Mouse (Mus musculus): Measurements from ENCODE around the gene Etv5. TPM values are rescaled to one million over a fixed set of nuclear protein-coding genes. Genes with fewer than 3 reads are reported as not detected.

Etv5 gene
- total and polyA plus RNA-seq, 2 experiments from 2014 or later, result 17.9 to 38.2 TPM

DNA sequence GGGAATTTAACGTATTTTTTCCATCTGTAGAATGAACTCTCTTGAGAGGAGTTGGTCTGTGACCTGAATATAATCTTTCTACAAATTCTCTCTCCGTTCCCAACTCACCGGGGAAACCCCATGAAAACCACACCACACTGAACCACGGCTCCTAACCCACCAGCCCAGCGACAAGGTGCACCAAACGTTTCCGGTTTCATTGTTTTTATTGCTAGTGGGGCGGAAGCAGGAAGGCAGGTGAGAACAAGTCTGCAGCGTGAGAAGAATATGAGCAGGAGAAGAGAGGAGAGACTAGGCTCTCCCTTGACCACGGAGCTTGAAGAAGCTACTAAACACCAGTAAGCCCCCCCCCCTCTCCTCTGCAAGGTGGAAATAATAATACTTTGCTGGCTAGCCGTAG, 26.9 kb upstream of the Etv5 start:
- Histone ChIP-seq H3K4me3 (ENCODE audit: low read depth, low read length) (no peak overlapping the region), H3K9me3 (ENCODE audit: low read length) (no peaks in the 10 kb centered on the region), H3K4me2 (ENCODE audit: low read depth, low read length, poor library complexity, severe bottlenecking) (no peak overlapping the region), H3K4me1 (ENCODE audit: insufficient read depth, low read length) (no peaks in the 10 kb centered on the region), H3K27ac (ENCODE audit: low read depth, low read length) (no peak overlapping the region), H3K36me3 (ENCODE audit: insufficient read depth, low read length) (no peaks in the 10 kb centered on the region), H3K27me3 (ENCODE audit: insufficient read depth, low read length) (no peaks in the 10 kb centered on the region), H3K9ac (replicated peaks; ENCODE audit: low read length, poor library complexity, severe bottlenecking) (no peak overlapping the region)
- TF ChIP-seq CTCF (IDR thresholded peaks at IDR 0.05), result no peak
- DNase-seq (ENCODE audit: low spot score), result no peak
- ATAC-seq (ENCODE audit: low FRiP score), result no peak
- 85% methylated on average over 11 of the region's 11 CpGs for WGBS

DNA sequence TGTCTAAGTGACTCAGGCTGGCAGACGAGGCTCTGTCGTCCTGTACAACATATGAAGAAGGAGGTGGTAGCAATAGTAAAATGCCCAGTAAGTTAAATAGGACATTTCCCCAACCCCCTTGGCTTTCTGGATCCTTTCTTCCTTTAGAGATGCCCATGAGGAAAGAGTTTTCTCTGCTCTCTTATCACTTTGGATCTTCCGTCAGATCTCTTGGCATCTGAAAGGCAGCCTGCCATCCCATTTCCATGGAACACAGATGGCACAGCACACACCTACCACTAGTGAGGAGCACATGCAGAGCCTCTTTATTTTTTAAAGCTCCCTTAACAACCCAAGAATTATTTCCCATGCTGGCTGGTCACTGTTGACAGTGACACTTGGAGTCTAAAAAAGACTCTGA, 22.7 kb upstream of the Etv5 start:
- no peak for ATAC-seq (ENCODE audit: low FRiP score)
- TF ChIP-seq CTCF (IDR thresholded peaks at IDR 0.05), result no peak
- H3K27me3 ChIP-seq (ENCODE audit: insufficient read depth, low read length), result no peaks in the 10 kb centered on the region
- no peak for DNase-seq (ENCODE audit: low spot score)
- no peak overlapping the region for H3K9ac ChIP-seq (replicated peaks; ENCODE audit: low read length, poor library complexity, severe bottlenecking)
- H3K4me2 ChIP-seq (ENCODE audit: low read depth, low read length, poor library complexity, severe bottlenecking), result no peak overlapping the region
- no peaks in the 10 kb centered on the region for H3K4me1 ChIP-seq (ENCODE audit: insufficient read depth, low read length)
- no peaks in the 10 kb centered on the region for H3K36me3 ChIP-seq (ENCODE audit: insufficient read depth, low read length)
- WGBS, result 83% methylated on average over 3 of the region's 3 CpGs
- no peak overlapping the region for H3K4me3 ChIP-seq (ENCODE audit: low read depth, low read length)
- H3K9me3 ChIP-seq (ENCODE audit: low read length), result no peaks in the 10 kb centered on the region
- no peak overlapping the region for H3K27ac ChIP-seq (ENCODE audit: low read depth, low read length)

DNA sequence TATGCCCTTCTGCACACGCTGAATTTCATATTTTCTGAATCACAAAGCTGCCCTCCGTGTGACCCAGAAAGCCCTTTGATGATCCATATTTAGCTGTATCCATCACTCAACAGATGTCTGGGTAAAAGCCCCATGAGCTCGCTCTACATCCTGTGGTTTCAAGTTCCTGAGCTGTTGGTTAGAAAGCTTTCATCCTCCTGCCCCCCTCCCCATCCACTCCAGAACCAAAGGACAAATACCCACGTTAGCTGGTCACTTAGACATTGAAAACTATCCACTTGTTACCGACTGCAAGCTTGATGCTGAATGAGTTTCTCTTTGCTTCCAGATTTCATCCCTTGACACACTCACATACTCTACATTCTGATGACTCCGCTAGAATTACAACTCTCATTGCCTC, 22.2 kb upstream of the Etv5 start:
- Histone ChIP-seq H3K9ac (replicated peaks; ENCODE audit: low read length, poor library complexity, severe bottlenecking) (no peak overlapping the region), H3K9me3 (ENCODE audit: low read length) (no peaks in the 10 kb centered on the region), H3K27ac (ENCODE audit: low read depth, low read length) (no peak overlapping the region), H3K4me2 (ENCODE audit: low read depth, low read length, poor library complexity, severe bottlenecking) (no peak overlapping the region), H3K4me1 (ENCODE audit: insufficient read depth, low read length) (no peaks in the 10 kb centered on the region), H3K36me3 (ENCODE audit: insufficient read depth, low read length) (no peaks in the 10 kb centered on the region), H3K27me3 (ENCODE audit: insufficient read depth, low read length) (no peaks in the 10 kb centered on the region), H3K4me3 (ENCODE audit: low read depth, low read length) (no peak overlapping the region)
- no peak for ATAC-seq (ENCODE audit: low FRiP score)
- TF ChIP-seq CTCF (IDR thresholded peaks at IDR 0.05), result no peak
- whole genome bisulfite sequencing, result 80% methylated on average over 6 of the region's 6 CpGs
- DNase-seq (ENCODE audit: low spot score), result no peak

DNA sequence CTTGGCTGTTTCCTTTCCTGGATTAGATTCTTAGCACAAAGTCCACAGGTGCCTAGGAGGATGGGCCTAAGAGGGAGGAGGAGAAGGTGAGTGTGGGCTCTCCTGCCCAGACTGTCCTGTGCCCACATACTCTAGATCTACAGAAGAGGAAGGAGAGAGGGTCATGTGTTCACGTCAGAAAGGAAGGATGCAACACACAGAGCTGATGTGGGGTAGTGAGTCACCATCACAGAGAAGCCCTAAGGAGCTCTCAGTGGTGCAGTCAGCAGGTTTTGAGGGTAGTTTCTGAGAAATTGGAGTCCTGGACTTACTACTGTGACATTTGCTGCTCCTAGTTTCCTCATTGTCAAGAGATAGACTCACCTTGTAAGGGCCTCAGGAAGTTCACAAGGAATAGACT, 21.4 kb upstream of the Etv5 start:
- TF ChIP-seq CTCF (IDR thresholded peaks at IDR 0.05), result no peak
- no peaks in the 10 kb centered on the region for H3K27me3 ChIP-seq (ENCODE audit: insufficient read depth, low read length)

DNA sequence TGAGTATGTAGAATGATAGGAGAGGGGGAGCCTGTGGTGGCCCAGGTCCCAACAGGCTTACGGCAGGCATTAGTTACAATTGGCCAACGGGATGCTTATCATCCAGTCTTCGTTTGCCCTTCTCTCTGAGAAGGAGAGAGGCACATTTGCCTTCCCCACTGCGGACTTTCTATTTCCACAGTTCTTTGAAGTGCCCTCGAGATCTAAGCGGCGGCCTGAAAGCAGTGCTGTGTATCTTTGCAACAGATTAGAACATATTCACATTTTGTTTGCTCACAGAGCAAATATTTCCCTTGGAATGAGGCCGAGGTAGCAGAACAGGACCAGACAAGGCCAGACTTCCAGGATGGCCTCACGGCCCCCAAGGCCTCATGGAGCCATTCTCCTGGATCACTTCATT, 12.6 kb upstream of the Etv5 start:
- Histone ChIP-seq H3K4me3 (ENCODE audit: low read depth, low read length) (no peak overlapping the region), H3K27ac (ENCODE audit: low read depth, low read length) (no peak overlapping the region), H3K9me3 (ENCODE audit: low read length) (no peaks in the 10 kb centered on the region), H3K4me1 (ENCODE audit: insufficient read depth, low read length) (no peaks in the 10 kb centered on the region), H3K9ac (replicated peaks; ENCODE audit: low read length, poor library complexity, severe bottlenecking) (no peak overlapping the region), H3K4me2 (ENCODE audit: low read depth, low read length, poor library complexity, severe bottlenecking) (no peak overlapping the region), H3K27me3 (ENCODE audit: insufficient read depth, low read length) (no peaks in the 10 kb centered on the region), H3K36me3 (ENCODE audit: insufficient read depth, low read length) (no peaks in the 10 kb centered on the region)
- DNase-seq (ENCODE audit: low spot score) (no peak), ATAC-seq (ENCODE audit: low FRiP score) (no peak)
- TF ChIP-seq CTCF (IDR thresholded peaks at IDR 0.05), result no peak
- 73% methylated on average over 9 of the region's 9 CpGs for WGBS

More for the DNA sequence above, 21.4 kb upstream of the Etv5 start:
- Histone ChIP-seq H3K27ac (ENCODE audit: low read depth, low read length) (no peak overlapping the region), H3K9ac (replicated peaks; ENCODE audit: low read length, poor library complexity, severe bottlenecking) (no peak overlapping the region), H3K9me3 (ENCODE audit: low read length) (no peaks in the 10 kb centered on the region), H3K4me1 (ENCODE audit: insufficient read depth, low read length) (no peaks in the 10 kb centered on the region), H3K4me2 (ENCODE audit: low read depth, low read length, poor library complexity, severe bottlenecking) (no peak overlapping the region), H3K4me3 (ENCODE audit: low read depth, low read length) (no peak overlapping the region), H3K36me3 (ENCODE audit: insufficient read depth, low read length) (no peaks in the 10 kb centered on the region)
- ATAC-seq (ENCODE audit: low FRiP score) (no peak), DNase-seq (ENCODE audit: low spot score) (no peak)
- 96% methylated on average over 1 of the region's 1 CpGs for whole genome bisulfite sequencing

DNA sequence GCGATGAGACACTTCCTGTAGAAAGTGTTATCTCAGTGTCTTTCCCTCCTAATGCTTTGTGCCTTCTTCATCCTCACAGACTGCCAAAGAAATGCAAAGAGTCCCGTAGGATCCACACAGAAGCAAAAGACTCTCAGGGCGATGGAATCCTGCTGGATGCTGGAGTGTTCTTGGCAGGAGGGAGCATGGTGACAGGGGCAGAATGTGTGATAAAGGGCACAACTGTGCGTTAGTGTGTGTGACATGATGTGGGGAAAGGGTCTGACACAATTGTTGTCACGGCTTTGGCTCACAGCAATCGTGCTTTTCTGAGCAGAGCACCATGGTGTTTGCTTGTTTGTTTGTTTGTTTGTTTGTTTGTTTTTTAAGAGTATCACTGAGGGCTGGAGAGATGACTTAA, 8.6 kb upstream of the Etv5 start:
- ATAC-seq (ENCODE audit: low FRiP score) (no peak), DNase-seq (ENCODE audit: low spot score) (no peak)
- Histone ChIP-seq H3K4me2 (ENCODE audit: low read depth, low read length, poor library complexity, severe bottlenecking) (no peak overlapping the region), H3K36me3 (ENCODE audit: insufficient read depth, low read length) (no peaks in the 10 kb centered on the region), H3K27ac (ENCODE audit: low read depth, low read length) (no peak overlapping the region), H3K4me1 (ENCODE audit: insufficient read depth, low read length) (no peaks in the 10 kb centered on the region), H3K27me3 (ENCODE audit: insufficient read depth, low read length) (no peaks in the 10 kb centered on the region), H3K9me3 (ENCODE audit: low read length) (no peaks in the 10 kb centered on the region), H3K4me3 (ENCODE audit: low read depth, low read length) (no peak overlapping the region), H3K9ac (replicated peaks; ENCODE audit: low read length, poor library complexity, severe bottlenecking) (no peak overlapping the region)
- no peak for TF ChIP-seq CTCF (IDR thresholded peaks at IDR 0.05)
- WGBS, result 80% methylated on average over 6 of the region's 6 CpGs

Data from midbrain, postnatal 0 days (tissue).